In the genomic region with DNA sequence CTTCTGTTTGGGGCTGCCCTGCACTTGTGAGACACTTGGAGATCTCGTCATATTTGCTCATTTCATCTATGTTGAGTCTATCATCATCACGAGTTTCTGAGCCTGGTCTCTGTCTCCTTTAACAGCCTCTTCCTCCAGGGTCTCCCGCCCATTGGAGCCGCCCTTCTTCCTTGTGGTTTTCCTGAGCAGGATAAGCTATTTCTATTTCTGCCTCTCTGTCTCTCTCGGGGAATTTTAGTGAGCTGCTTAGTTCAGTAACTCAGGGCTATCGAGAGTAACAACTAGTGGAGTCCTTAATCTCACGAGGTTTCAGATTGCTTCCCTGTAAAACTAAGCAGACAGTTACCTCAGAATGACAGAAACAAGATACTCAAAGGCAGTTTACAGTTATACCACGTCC, we compare ENCODE assay signal across 10 mouse cellular contexts. TPM values are rescaled to one million over a fixed set of nuclear protein-coding genes. Genes with fewer than 3 reads are reported as not detected.
A peak's percentile ranks its signal among the peaks of the same experiment; 100 is the strongest.
DNase-seq lines count a peak whose midpoint lies in the region; ATAC-seq and TF ChIP-seq lines count a peak whose summit lies in the region.
"Had no signal": no experiment of that assay in that cellular context is flagged by ENCODE, and none has a peak within 500 bp of the region (broad histone marks: within the 10 kb centered on the region; RNA-seq: fewer than 3 reads in every experiment).

No protein-coding gene starts in this region.

- TF ChIP-seq EP300 in liver, embryonic 14.5 days (IDR thresholded peaks at IDR 0.05; ENCODE audit: low read depth): no peak

- 0 out of 2 replicates have a peak overlapping the region, but pooled peaks have one; percentile 65 for H3K27ac ChIP-seq in hindbrain, postnatal 0 days
- no peak overlapping the region for H3K27ac ChIP-seq in hindbrain, embryonic 13.5 days
- H3K27ac ChIP-seq in embryonic facial prominence, embryonic 11.5 days (replicated peaks; ENCODE audit: low read depth, low read length): 0 out of 2 replicates have a peak overlapping the region, but pooled peaks have one; percentile 32
- no peak overlapping the region for H3K27ac ChIP-seq in liver, embryonic 14.5 days

- no peaks in the 10 kb centered on the region for H3K9me3 ChIP-seq in hindbrain, postnatal 0 days (ENCODE audit: low read length)
- no peaks in the 10 kb centered on the region for H3K9me3 ChIP-seq in hindbrain, embryonic 13.5 days
- H3K9me3 ChIP-seq in embryonic facial prominence, embryonic 11.5 days (replicated peaks; ENCODE audit: control insufficient read depth, low read length): no peaks in the 10 kb centered on the region
- no peaks in the 10 kb centered on the region for H3K9me3 ChIP-seq in liver, embryonic 14.5 days (ENCODE audit: control insufficient read depth, low read length)
- H3K9me3 ChIP-seq: G1E had no signal

- no peak overlapping the region for H3K9ac ChIP-seq in hindbrain, postnatal 0 days (replicated peaks; ENCODE audit: low read length)
- no peak overlapping the region for H3K9ac ChIP-seq in hindbrain, embryonic 13.5 days
- no peak overlapping the region for H3K9ac ChIP-seq in embryonic facial prominence, embryonic 11.5 days (replicated peaks; ENCODE audit: low read length)
- no peak overlapping the region for H3K9ac ChIP-seq in liver, embryonic 14.5 days (replicated peaks)

- peak; percentile 6 for DNase-seq in hindbrain, postnatal 0 days (ENCODE audit: low spot score)
- DNase-seq in Muller cell, postnatal 12 days (ENCODE audit: inconsistent ontology term): peak; percentile 14
- peak; percentile 28 for DNase-seq in embryonic facial prominence, embryonic 11.5 days (ENCODE audit: low spot score)
- DNase-seq in liver, embryonic 14.5 days (ENCODE audit: low read depth in 3 of 3, low spot score in 3 of 3): no peak
- DNase-seq in layer of hippocampus, adult 18-20 months (ENCODE audit: low spot score in 2 of 2): no peak
- DNase-seq in kidney, adult 11 months: no peak
- DNase-seq: gastrocnemius, postnatal 25 days; thymus, postnatal 36 days had no signal

- no peak for TF ChIP-seq CTCF in hindbrain, postnatal 0 days (IDR thresholded peaks at IDR 0.05; ENCODE audit: low read depth)
- TF ChIP-seq CTCF in liver, embryonic 14.5 days (IDR thresholded peaks at IDR 0.05; ENCODE audit: low read depth): no peak

- H3K36me3 ChIP-seq in hindbrain, postnatal 0 days (ENCODE audit: insufficient read depth, low read length): no peaks in the 10 kb centered on the region
- no peaks in the 10 kb centered on the region for H3K36me3 ChIP-seq in hindbrain, embryonic 13.5 days
- H3K36me3 ChIP-seq in embryonic facial prominence, embryonic 11.5 days (replicated peaks; ENCODE audit: control insufficient read depth, insufficient read depth, low read depth, low read length): no peaks in the 10 kb centered on the region
- H3K36me3 ChIP-seq in liver, embryonic 14.5 days (replicated peaks; ENCODE audit: control insufficient read depth, insufficient read depth, low read depth): no peaks in the 10 kb centered on the region
- H3K36me3 ChIP-seq: G1E had no signal

- H3K4me3 ChIP-seq in hindbrain, postnatal 0 days (ENCODE audit: low read length): no peak overlapping the region
- H3K4me3 ChIP-seq in hindbrain, embryonic 13.5 days: no peak overlapping the region
- no peak overlapping the region for H3K4me3 ChIP-seq in embryonic facial prominence, embryonic 11.5 days (ENCODE audit: low read depth, low read length)
- no peak overlapping the region for H3K4me3 ChIP-seq in liver, embryonic 14.5 days (ENCODE audit: insufficient read depth in 1 of 2, low read depth in 2 of 2, low read length in 2 of 2)

- H3K4me2 ChIP-seq in hindbrain, postnatal 0 days (ENCODE audit: low read depth, low read length): no peak overlapping the region
- H3K4me2 ChIP-seq in hindbrain, embryonic 13.5 days: no peak overlapping the region
- no peak overlapping the region for H3K4me2 ChIP-seq in embryonic facial prominence, embryonic 11.5 days (ENCODE audit: low read depth, low read length)
- 0 out of 2 replicates have a peak overlapping the region, but pooled peaks have one; percentile 4 for H3K4me2 ChIP-seq in liver, embryonic 14.5 days (ENCODE audit: low read depth)

- H3K27me3 ChIP-seq in hindbrain, postnatal 0 days (ENCODE audit: insufficient read depth, low read length): peaks cover 4% of the 10 kb centered on the region; the same call in 1 of the 2 replicates
- peaks cover 82% of the 10 kb centered on the region for H3K27me3 ChIP-seq in hindbrain, embryonic 13.5 days
- peaks cover 3% of the 10 kb centered on the region; the same call in 1 of the 2 replicates for H3K27me3 ChIP-seq in embryonic facial prominence, embryonic 11.5 days (ENCODE audit: control insufficient read depth, insufficient read depth, low read length)
- peaks cover 5% of the 10 kb centered on the region for H3K27me3 ChIP-seq in liver, embryonic 14.5 days (ENCODE audit: control insufficient read depth, insufficient read depth, low read length)

- peaks cover 22% of the 10 kb centered on the region for H3K4me1 ChIP-seq in hindbrain, postnatal 0 days (ENCODE audit: insufficient read depth, low read length)
- peaks cover 52% of the 10 kb centered on the region for H3K4me1 ChIP-seq in hindbrain, embryonic 13.5 days (replicated peaks)
- peaks cover 13% of the 10 kb centered on the region for H3K4me1 ChIP-seq in embryonic facial prominence, embryonic 11.5 days (ENCODE audit: control insufficient read depth, insufficient read depth, low read length)
- peaks cover 0 to 10% of the 10 kb centered on the region in 2 experiments; a peak in 1 of 4 replicates for H3K4me1 ChIP-seq in liver, embryonic 14.5 days (replicated peaks; ENCODE audit: control insufficient read depth in 2 of 2, insufficient read depth in 2 of 2, low read length in 1 of 2)

- WGBS in hindbrain, postnatal 0 days: 35% methylated on average over 8 of the region's 8 CpGs
- WGBS in hindbrain, embryonic 13.5 days: 40% methylated on average over 8 of the region's 8 CpGs
- WGBS in embryonic facial prominence, embryonic 11.5 days: 15% methylated on average over 8 of the region's 8 CpGs
- 3% methylated on average over 8 of the region's 8 CpGs for WGBS in liver, embryonic 14.5 days (ENCODE audit: insufficient replicate concordance)

- ATAC-seq in hindbrain, postnatal 0 days: no peak
- no peak for ATAC-seq in hindbrain, embryonic 13.5 days (ENCODE audit: low FRiP score)
- no peak for ATAC-seq in embryonic facial prominence, embryonic 11.5 days (replicated peaks; ENCODE audit: insufficient number of reproducible peaks, low FRiP score, low TSS enrichment, low read depth)
- no peak for ATAC-seq in liver, embryonic 14.5 days (ENCODE audit: insufficient read depth)

RNA-seq across cellular contexts. Expression of a gene that starts 1.1 kb away (rescaled TPM):
- total RNA-seq in hindbrain, postnatal 0 days (2014; rRNA removed): 8.7 and 11.7 TPM in 2 replicates
- polyA plus RNA-seq in hindbrain, postnatal 0 days (2015; fragmentation: Nextera tagmentation; extraction: Ambion mirVana): 3.9 and 4.8 TPM in 2 replicates
- polyA plus RNA-seq in hindbrain, embryonic 13.5 days (2015; fragmentation: Nextera tagmentation; extraction: Ambion mirVana): 2.1 and 3.1 TPM in 2 replicates
- 1.9 TPM in 2 replicates for polyA plus RNA-seq in embryonic facial prominence, embryonic 11.5 days (2014; fragmentation: Nextera tagmentation; extraction: Ambion mirVana)
- polyA plus RNA-seq in liver, embryonic 14.5 days (2012; rRNA removed): 0.35 TPM in 2 replicates
- polyA plus RNA-seq in liver, embryonic 14.5 days (2014; fragmentation: Nextera tagmentation; extraction: Ambion mirVana): 0.53 and 0.69 TPM in 2 replicates
- 1 to 10 TPM; 1.3 to 2.0 TPM for total RNA-seq in layer of hippocampus, adult 18-20 months (2021)

Comparison
In these comparisons a context has a peak if more than half of its experiments do, and no peak if none do; other contexts are left out.
1. H3K27ac ChIP-seq: peak in hindbrain, postnatal 0 days (single experiment) and embryonic facial prominence, embryonic 11.5 days (single experiment); none in hindbrain, embryonic 13.5 days (single experiment) and liver, embryonic 14.5 days (single experiment).
2. DNase-seq: peak in hindbrain, postnatal 0 days (single experiment), Muller cell, postnatal 12 days (single experiment) and embryonic facial prominence, embryonic 11.5 days (single experiment); none in liver, embryonic 14.5 days (0 of 3), layer of hippocampus, adult 18-20 months (0 of 2) and kidney, adult 11 months (single experiment).